Mouse (Mus musculus) cerebellum, adult 9-10 months (tissue): Measurements from ENCODE around the gene Endou.
A peak's percentile ranks its signal among the peaks of the same experiment; 100 is the strongest.

Experiments
- DNase-seq: peaks from one replicate; pipeline ENCODE4 v3.0.0; 2022

Gene Endou

GRCm38 (mm10) chr15:97752491-97752890, 21.4 kb upstream of the Endou start:
- DNase-seq: no peak

DNA sequence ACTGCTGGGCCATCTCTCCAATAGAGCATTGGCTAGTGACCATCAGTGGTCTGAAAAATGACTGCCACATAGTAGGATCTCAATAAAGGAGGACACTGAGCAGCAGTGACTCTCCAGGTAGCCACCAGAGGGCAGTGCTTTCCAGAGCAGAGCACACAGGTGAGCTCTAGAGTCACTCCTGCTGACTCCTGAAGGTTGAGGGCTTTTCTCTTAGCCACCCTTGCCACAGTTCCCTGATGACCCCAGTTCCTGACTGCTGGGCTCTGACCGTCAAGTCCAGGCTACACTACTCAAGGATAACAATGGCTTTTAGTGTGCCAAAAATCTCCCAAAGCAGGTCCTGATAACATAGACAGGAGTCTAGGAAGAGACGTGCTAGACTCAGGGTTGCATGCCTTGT, 20.5 kb upstream of the Endou start:
- DNase-seq: no peak

GRCm38 (mm10) chr15:97750697-97751096, 19.6 kb upstream of the Endou start:
- DNase-seq: peak; percentile 36

DNA sequence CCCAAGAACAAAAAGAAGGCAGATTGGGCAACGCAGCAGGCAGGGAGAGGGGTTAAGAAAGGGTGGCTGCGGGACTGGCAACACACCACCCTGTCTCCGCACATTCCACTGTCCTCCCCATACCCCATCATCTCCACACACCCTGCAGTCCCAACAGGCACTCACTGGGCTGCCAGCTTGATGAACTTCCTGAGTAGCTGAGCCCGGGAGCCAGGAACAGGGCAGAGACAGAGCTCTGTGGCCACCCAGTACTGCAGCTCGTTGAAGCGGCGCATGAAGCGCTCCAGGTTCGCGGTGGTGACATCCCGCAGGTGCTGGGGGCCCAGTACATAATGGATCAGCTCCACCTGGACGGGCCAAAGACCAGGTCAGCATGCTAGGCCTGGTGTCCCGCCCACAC, 18.7 kb upstream of the Endou start:
- no peak for DNase-seq

GRCm38 (mm10) chr15:97749397-97749796, 18.3 kb upstream of the Endou start:
- no peak for DNase-seq

GRCm38 (mm10) chr15:97748964-97749363, 17.8 kb upstream of the Endou start:
- no peak for DNase-seq

- DNase-seq: no peak
Measured at GRCm38 (mm10) chr15:97748309-97748708, 17.2 kb upstream of the Endou start.

DNA sequence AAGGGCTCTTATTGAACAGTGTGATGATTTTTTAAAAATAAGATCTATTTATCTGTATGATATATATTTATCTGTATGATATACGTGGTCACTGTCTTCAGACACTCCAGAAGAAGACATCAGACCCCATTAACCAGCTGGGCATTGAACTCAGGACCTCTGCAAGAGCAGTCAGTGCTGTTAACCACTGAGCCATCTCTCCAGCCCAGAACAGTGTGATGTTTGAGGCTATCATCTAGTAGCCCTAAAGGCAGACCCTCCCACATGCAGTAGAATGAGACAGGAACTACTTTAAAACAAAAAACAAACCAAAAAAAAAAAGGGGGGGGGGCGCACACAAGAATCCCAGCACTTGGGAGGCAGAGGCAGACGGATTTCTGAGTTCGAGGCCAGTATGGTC, 16.3 kb upstream of the Endou start:
- DNase-seq: no peak

DNA sequence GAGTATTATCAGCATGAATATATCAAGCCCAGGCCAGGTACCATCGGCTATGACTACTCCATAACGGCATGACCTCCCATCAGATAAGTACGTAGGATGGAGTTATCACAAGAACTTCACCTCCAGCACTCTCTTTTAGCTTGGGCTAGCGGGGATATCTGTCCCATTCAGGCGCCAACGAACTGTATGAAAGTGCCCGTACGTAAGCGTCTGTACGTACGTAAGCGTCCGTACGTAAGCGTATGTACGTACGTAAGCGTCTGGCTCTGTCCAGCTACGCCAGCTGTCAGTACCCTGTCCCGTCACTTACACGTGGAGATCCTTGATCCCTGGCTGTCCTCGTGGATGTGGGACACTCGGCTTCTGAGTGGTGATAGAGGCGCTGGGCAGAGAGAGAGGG, 15.6 kb upstream of the Endou start:
- no peak for DNase-seq

GRCm38 (mm10) chr15:97746278-97746677, 15.1 kb upstream of the Endou start:
- DNase-seq: no peak

GRCm38 (mm10) chr15:97745331-97745730, 14.2 kb upstream of the Endou start:
- DNase-seq: no peak

- no peak for DNase-seq
Measured at GRCm38 (mm10) chr15:97744930-97745329, 13.8 kb upstream of the Endou start.

GRCm38 (mm10) chr15:97743961-97744525, 12.9 kb upstream of the Endou start:
- DNase-seq: no peak

DNA sequence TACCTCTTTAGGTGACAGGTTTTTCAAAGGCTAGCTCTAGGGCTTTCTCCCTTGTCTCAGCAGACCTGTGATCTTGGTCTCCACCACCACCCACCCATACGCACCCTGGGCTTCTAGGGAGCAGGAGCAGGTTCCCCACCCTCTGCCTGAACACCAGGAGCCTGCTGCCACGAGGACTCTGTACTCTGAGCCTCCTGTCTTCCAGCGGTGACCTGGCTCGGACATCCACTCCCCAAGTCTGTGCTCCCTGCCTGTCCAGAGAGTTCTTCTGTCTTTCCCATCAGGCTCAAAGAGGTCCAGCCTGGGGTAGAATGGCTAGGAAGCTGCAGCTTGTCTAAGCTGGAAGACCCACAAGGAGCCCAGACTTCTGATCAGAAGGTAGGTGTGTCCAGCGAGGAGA, 12.1 kb upstream of the Endou start:
- DNase-seq: no peak

DNA sequence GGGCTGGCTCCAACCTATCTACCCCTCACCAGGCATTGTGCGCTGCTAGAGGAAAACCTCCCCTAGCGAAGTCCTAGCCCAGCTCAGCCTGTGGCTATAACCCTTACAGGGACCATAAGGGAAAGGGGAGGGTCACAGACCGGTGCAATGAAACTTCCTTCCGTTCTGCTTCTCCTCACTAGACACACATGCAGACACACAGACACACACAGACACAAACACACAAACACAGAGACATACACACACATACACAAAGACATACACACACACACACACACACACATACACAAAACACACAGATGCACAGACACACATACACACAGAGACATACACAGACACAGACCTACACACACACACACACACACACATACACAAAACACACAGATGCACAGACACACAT, 11.5 kb upstream of the Endou start:
- DNase-seq: no peak

DNA sequence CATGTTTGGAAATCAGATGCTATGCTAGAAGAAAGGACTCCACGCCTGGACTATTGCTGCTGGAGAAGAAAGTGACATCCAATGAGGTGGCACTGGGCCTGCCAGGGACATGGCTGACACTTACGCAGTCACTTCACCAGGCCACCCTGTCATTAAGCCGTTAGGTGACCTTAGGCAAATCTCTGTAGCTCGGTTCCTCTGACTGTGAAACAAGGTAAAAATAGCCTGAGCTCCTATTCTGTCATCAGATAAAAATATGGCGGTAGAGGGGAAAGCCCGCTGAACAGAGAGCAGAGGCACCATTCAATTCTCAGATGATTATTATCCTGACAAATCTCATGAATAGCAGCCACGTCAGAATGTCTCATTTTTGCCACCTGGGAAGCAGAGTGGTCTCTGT, 10.9 kb upstream of the Endou start:
- no peak for DNase-seq

- no peak for DNase-seq
Measured at GRCm38 (mm10) chr15:97741662-97742061, 10.5 kb upstream of the Endou start.

DNA sequence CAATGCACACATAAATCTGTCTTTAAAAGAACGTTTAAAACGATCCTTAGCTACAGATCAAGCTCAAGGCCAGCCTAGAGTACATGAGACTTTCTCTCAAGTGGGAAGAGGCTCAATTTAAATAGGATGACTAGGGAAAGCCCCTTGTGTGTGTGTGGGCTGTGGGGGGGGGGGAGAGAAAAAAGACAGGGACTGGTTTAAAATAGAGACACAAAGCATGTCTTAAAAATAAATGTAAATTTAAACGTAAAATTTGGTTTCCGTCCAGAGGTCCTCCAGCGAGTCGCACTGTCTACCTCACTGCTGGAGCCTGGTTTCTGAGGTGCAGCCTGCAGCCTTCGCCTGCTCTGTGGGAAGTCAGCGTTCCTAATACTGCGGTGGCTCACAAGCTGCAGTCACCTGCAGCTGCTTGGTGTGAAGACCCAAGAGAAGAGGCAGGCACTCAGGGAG, 9.2 kb upstream of the Endou start:
- no peak for DNase-seq

GRCm38 (mm10) chr15:97738923-97739322, 7.8 kb upstream of the Endou start:
- DNase-seq: no peak

DNA sequence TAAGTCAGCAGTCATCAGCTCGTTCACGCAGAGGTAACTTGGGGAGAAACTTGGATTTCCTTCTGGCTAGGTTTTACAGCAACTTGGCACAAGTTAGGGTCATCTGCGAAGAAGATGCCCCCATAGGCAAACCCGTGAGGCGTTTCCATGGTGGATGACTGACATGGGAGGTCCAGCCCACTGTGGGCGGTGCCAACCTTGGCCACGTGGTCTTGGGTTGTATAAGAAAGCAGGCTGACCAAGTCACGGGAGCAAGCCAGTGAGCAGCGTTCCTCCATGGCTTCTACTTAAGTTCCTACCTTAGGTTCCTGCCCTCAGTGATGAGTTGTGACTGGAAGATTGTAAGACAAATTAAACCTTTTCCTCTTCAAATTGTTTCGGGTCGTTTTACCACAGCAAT, 849 bp upstream of the Endou start:
- DNase-seq: no peak

DNA sequence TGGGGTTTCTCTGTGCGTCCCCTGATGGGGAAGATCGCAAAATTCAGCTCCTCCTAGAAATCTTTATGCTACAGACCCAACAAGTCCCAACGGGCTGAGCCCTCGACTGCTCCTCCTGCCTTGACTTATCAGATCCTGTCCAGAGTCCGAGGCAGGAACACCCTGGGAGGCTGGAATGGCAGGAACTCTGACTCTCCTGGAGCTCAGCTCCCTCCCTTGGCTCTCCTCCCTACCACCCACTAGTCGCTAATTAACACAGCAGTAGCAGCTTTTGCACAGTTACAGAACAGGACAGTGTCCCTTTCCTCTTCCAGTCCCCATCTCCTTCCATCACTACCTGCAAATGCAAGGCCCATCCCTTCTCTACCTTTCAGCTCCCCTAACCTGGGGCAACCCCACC, 774 bp downstream of the Endou start:
- DNase-seq: no peak

DNA sequence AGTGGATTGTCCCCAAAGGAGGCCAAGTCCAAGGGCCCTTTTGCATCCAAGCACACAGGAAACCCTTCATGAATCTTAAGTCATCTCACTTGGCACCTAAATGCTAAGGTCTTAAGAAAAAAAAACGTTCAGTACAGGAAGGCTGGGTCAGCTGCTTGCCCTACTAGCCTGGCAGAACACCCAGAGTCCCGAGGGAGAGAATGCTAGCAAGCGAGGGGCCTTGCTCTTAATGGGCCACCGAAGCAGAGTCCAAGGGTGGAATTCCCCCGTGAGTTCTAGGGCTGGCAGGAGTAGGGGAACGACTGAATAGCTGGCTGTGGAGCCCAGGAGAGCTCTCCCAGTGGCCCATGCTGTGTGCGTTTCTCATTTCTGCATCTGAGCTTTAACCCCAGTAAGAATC, 2.3 kb downstream of the Endou start:
- DNase-seq: peak; percentile 7

- DNase-seq: no peak
Measured at GRCm38 (mm10) chr15:97728394-97728793, 2.7 kb downstream of the Endou start.

DNA sequence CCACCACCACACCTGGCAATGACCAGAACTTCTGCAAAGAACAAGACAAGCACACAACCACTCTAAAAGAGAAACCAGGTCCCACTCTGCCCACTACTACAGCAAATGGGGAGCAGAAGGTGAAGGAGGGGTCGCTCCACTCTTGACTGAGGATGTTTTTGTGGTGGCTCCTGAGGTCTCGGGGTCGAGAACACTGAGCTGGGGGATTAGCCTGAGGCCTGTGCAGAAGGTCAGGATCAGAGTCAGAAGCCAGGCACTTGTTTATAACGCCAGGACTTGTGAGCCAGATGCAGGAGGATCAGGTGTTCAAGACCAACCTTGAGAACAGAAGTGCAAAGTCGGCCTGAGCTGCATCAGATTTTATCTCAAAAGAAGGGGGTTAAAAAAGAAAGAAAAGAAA, 3.6 kb downstream of the Endou start:
- DNase-seq: no peak

DNA sequence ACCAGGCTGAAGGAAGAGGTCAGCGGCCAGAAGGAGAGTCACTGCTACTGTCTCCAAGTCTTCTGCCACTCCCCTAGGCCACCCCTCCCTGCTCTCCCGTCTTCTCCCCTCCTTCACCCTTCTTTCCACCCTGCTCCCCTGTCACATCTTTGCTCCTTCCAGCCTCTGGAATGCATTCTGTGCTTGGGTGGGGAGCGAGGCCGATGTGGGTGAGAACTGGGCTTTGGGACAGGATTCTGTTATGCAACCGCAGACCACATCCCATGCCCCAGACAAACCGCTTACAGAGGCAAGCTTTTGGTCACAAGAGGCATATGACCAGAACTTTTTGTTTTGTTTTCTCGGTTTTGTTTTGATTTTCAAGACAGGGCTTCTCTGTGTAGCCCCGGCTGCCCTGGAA, 4.1 kb downstream of the Endou start:
- DNase-seq: no peak

DNA sequence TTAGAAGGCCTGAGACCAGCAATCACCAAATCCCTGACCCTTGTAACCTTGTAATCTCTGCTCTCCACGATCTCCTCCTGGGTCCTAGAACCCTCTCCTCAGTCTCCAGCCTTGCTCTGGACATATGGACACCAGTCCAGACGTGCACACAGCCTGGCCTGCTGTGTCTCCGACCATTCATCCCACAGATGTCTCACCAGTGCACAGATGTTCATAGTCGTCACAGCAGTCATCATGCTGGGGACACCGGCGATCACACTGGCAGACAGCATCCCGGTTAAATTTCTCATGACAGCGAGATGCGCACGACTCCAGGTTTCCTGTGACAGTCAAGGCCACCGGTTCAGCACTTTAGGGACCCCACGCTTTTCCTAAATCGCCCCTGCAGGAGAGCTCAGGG, 4.8 kb downstream of the Endou start:
- DNase-seq: no peak
